8 mouse cellular contexts compared by ENCODE assay signal in genomic region chr5:147893766-147894454, GRCm38 (mm10). TPM values are rescaled to one million over a fixed set of nuclear protein-coding genes. Genes with fewer than 3 reads are reported as not detected.
DNase-seq lines count a peak whose midpoint lies in the region; ATAC-seq lines count a peak whose summit lies in the region.

No protein-coding gene starts in this region.

- no peaks in the 10 kb centered on the region for H3K9me3 ChIP-seq in forebrain, embryonic 13.5 days (replicated peaks)
- H3K9me3 ChIP-seq in kidney, embryonic 15.5 days (replicated peaks): no peaks in the 10 kb centered on the region
- H3K9me3 ChIP-seq in stomach, embryonic 14.5 days (ENCODE audit: control insufficient read depth, low read depth, low read length): no peaks in the 10 kb centered on the region

- H3K9ac ChIP-seq in forebrain, embryonic 13.5 days: peak overlapping the region; percentile 60
- H3K9ac ChIP-seq in kidney, embryonic 15.5 days: peak overlapping the region; percentile 45
- H3K9ac ChIP-seq in stomach, embryonic 14.5 days (replicated peaks; ENCODE audit: low read depth, low read length): no peak overlapping the region; the same call in 1 of the 2 replicates

- H3K27me3 ChIP-seq in forebrain, embryonic 13.5 days: peaks cover 18% of the 10 kb centered on the region
- H3K27me3 ChIP-seq in kidney, embryonic 15.5 days: peaks cover 30% of the 10 kb centered on the region
- H3K27me3 ChIP-seq in stomach, embryonic 14.5 days (ENCODE audit: control insufficient read depth, insufficient read depth, low read length): no peaks in the 10 kb centered on the region

- no peak overlapping the region for H3K27ac ChIP-seq in forebrain, embryonic 13.5 days
- no peak overlapping the region for H3K27ac ChIP-seq in kidney, embryonic 15.5 days
- no peak overlapping the region for H3K27ac ChIP-seq in stomach, embryonic 14.5 days (ENCODE audit: low read length)

- 2% methylated on average over 25 of the region's 25 CpGs for WGBS in forebrain, embryonic 13.5 days
- WGBS in kidney, embryonic 15.5 days: 3% methylated on average over 25 of the region's 25 CpGs
- 2% methylated on average over 25 of the region's 25 CpGs for WGBS in stomach, embryonic 14.5 days

- peak overlapping the region; percentile 89 for H3K4me2 ChIP-seq in forebrain, embryonic 13.5 days
- H3K4me2 ChIP-seq in kidney, embryonic 15.5 days: peak overlapping the region; percentile 94
- H3K4me2 ChIP-seq in stomach, embryonic 14.5 days (replicated peaks; ENCODE audit: low read depth, low read length): peak overlapping the region; percentile 88

- peak overlapping the region; percentile 60 for H3K4me3 ChIP-seq in forebrain, embryonic 13.5 days
- H3K4me3 ChIP-seq in kidney, embryonic 15.5 days (replicated peaks): peak overlapping the region; percentile 66
- peak overlapping the region; percentile 54 for H3K4me3 ChIP-seq in stomach, embryonic 14.5 days (ENCODE audit: low read depth, low read length)

- intact Hi-C loops in heart, postnatal 10 days (cut with DNase I): no loop called here

- no peaks in the 10 kb centered on the region for H3K36me3 ChIP-seq in forebrain, embryonic 13.5 days (ENCODE audit: poor library complexity, severe bottlenecking)
- H3K36me3 ChIP-seq in kidney, embryonic 15.5 days: no peaks in the 10 kb centered on the region
- no peaks in the 10 kb centered on the region for H3K36me3 ChIP-seq in stomach, embryonic 14.5 days (ENCODE audit: control insufficient read depth, insufficient read depth, low read length)

- peak; percentile 57 for DNase-seq in heart, adult 8-10 months (ENCODE audit: low spot score)
- no peak for DNase-seq in heart, postnatal 10 days
- DNase-seq in lung, postnatal 14 days: peak; percentile 53
- no peak for DNase-seq in frontal cortex, postnatal 25 days (ENCODE audit: low spot score in 2 of 2)

- ATAC-seq in cerebellum, adult (ENCODE audit: insufficient number of reproducible peaks, low FRiP score, low TSS enrichment): peak; percentile 38; the same call in 1 of the 2 replicates
- peak; percentile 48 for ATAC-seq in forebrain, embryonic 13.5 days
- peak; percentile 54; the same call in 1 of the 2 replicates for ATAC-seq in kidney, embryonic 15.5 days (replicated peaks; ENCODE audit: low FRiP score)
- ATAC-seq in stomach, embryonic 14.5 days (ENCODE audit: insufficient number of reproducible peaks, insufficient read depth, low FRiP score, low read depth): no peak

- peaks cover 21% of the 10 kb centered on the region; the same call in 1 of the 2 replicates for H3K4me1 ChIP-seq in forebrain, embryonic 13.5 days
- H3K4me1 ChIP-seq in kidney, embryonic 15.5 days: peaks cover 18% of the 10 kb centered on the region
- H3K4me1 ChIP-seq in stomach, embryonic 14.5 days (ENCODE audit: control insufficient read depth, insufficient read depth, low read length): peaks cover 6% of the 10 kb centered on the region; the same call in 1 of the 2 replicates

RNA-seq across cellular contexts. Expression of gene Slc46a3, which starts 0.7 kb away (rescaled TPM):
- 10 to 100 TPM; 15.8 to 19.1 (median 18.9) TPM for total RNA-seq in heart, adult 8-10 months (2022)
- 1 to 10 TPM; 3.4 to 3.5 TPM for total RNA-seq in heart, postnatal 10 days (2021)
- polyA plus RNA-seq in forebrain, embryonic 13.5 days (2015; fragmentation: Nextera tagmentation; extraction: Ambion mirVana): 3.0 TPM in 2 replicates
- polyA plus RNA-seq in kidney, embryonic 15.5 days (2015; fragmentation: Nextera tagmentation; extraction: Ambion mirVana): 2.3 and 2.5 TPM in 2 replicates
- 3.1 and 4.4 TPM in 2 replicates for polyA plus RNA-seq in stomach, embryonic 14.5 days (2014; fragmentation: Nextera tagmentation; extraction: Ambion mirVana)

RNA-seq across cellular contexts. Expression of gene Pomp, which starts 33.6 kb away (rescaled TPM):
- 100 to 1,000 TPM; 126 to 181 (median 148) TPM for total RNA-seq in heart, adult 8-10 months (2022)
- total RNA-seq in heart, postnatal 10 days (2021): 100 to 1,000 TPM; 114 to 133 TPM
- 563 and 585 TPM in 2 replicates for polyA plus RNA-seq in forebrain, embryonic 13.5 days (2015; fragmentation: Nextera tagmentation; extraction: Ambion mirVana)
- polyA plus RNA-seq in kidney, embryonic 15.5 days (2015; fragmentation: Nextera tagmentation; extraction: Ambion mirVana): 481 and 542 TPM in 2 replicates
- 445 and 460 TPM in 2 replicates for polyA plus RNA-seq in stomach, embryonic 14.5 days (2014; fragmentation: Nextera tagmentation; extraction: Ambion mirVana)

Comparison
In these comparisons a context has a peak if more than half of its experiments do, and no peak if none do; other contexts are left out.
1. DNase-seq: peak in heart, adult 8-10 months (single experiment) and lung, postnatal 14 days (single experiment); none in heart, postnatal 10 days (0 of 2) and frontal cortex, postnatal 25 days (0 of 2).
2. Peak in every context shown above with its lines, with median percentiles within 50 percentile points of each other: H3K4me2 ChIP-seq and H3K4me3 ChIP-seq.